Mouse (Mus musculus): ENCODE data around the gene Maml2.

Gene Maml2

DNA sequence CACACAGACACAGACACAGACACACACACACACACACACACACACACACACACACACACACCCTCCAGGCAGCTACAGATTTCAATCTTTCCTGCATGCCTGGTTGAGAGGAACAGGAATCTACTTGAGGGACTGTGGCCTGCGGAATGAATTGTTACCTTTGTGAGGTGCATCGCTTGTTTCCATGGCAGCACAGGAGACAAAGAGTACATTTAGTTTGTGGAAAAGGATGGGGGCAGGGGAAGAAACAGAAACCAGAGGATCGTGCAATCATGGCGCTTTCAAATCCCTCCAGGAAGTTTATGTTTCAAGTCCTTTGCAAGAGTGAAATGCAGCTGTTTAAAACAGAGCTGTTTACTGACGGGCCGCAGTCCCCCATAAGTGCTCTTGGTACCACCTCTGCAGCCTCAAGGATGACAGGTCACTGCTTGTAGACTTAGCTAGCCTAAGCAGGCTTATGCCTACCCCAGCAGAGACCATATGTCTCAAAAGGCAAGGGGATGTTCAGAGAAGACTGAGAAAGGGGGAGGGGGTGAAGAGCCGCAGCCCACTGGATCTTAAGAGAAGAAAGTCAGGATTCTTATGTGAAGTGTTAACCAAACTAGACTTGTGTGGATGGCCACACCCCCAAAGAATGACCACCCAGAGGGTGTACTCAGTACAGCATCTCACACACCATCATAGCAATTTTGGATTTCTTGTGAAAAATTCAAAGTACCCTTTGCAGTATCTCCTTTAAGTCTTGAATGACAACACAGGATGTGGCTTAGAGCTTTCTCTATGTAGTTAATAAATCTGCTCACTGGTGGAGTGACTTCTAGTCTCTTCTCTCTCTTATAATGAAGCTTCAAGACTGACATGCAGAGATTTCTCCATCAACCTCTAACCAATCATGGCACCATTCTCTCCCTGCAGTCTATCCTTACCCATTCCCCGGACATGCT lies 315.8 kb downstream of the Maml2 start:
- no peak for DNase-seq (ENCODE audit: low spot score)

DNA sequence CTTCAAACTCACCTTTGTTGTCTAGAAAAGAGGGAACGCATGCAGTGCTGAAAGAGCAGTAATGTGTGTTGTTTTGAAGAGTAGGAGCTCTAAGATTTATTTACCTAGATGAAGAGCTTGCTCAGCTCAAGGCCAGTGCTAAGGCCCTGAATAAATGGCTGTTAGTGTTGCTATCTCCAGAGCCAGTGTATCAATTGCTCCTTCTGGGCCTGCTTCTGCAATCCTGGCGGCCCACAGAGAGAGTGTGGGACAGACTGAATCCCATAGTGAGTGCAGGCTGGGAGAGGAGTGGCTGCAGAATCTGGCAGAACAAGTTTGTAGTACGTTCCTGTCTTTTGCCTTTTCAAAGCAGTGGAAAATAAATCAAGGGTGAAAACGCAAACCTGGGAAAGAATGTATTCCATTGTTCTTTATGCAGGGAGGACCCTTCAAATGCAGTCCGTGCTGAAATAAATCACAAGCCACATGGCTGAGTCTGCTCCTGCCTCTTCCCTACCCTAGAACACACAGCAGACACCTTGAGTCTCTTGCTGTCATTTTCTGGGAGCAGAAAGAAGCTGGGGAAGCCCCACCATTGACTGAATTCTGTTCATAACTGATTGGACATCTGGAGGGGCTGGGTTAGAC lies 318.7 kb downstream of the Maml2 start:
- DNase-seq (ENCODE audit: low spot score) = peak; percentile 30

DNA sequence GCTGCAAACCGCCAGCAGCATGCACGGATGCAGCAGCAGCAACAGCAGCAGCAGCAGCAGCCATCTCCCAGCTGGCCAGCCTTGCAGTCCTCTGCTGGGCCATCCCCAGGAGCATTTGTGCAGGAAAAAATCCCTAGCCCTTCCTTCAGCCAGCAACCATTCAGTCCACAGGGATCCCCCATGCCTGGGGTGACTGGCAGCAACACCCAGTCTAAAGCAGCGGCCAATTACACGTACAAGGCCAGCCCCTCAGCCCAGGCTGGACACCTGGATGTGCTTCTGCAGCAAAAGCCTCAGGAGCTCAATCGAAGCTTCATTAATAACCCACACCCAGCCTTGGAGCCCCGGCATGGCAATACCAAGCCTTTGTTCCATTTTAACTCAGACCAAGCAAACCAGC lies 323.0 kb downstream of the Maml2 start:
- no peak for DNase-seq (ENCODE audit: low spot score)

DNA sequence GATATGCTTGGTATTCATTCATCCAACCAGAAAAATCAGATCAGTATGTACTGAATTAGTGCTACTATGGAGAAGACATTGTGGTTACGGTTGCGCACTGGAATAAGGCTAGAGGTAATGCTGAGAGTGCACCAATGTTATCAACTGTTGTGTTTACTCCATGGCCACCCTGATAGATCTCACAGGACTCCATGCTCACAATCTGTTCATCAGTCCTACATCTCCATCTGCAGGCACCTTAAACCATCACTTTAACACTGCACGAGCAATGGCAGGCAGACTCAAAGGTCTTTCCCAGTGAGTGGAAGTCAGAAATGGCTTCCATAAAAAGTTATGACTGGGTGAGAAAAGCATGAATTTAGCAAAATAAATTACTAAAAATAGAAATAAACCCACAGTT lies 324.2 kb downstream of the Maml2 start:
- DNase-seq (ENCODE audit: low spot score) = no peak

DNA sequence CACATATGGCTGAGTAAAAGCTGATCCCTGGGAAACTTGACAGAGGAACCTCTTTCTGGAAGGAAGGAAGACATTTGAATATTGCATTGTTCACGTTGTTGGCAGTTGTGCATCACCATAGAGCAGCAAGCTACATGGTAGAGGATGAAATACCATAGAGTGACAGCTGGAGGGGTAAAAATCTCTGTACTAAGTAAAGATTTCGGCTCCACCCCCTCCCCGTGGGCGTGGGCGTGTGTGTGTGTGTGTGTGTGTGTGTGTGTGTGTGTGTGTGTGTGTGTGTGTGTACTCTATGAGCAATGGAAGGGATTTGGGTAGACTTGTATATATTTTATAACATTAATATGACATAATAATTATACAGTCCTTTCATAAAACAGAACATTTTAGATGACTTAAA lies 324.7 kb downstream of the Maml2 start:
- no peak for DNase-seq (ENCODE audit: low spot score)

DNA sequence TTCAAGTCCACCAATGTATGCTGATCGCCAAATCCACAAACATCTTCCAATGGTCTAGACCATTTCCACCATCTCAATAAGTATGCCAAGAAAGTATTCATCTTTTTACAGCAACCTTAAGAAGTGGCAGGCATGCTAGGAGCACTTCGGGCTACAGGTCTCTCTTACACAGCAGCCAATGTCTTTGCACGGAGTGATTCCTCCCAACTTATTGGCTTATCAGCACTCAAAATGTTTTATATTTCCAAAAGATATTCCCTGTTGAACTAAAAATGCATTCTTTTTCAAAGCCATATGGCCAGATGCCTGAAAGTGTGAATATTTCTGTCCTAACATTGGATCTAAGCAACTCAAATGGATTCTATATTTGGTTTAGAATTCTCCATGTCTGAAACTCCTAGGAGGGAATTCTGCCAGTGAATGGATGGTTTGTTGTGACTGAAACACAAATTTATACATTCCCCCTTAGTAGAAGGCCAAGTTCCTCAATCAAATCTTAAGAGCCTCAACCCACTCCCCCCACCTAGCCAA lies 326.2 kb downstream of the Maml2 start:
- no peak for DNase-seq (ENCODE audit: low spot score)

DNA sequence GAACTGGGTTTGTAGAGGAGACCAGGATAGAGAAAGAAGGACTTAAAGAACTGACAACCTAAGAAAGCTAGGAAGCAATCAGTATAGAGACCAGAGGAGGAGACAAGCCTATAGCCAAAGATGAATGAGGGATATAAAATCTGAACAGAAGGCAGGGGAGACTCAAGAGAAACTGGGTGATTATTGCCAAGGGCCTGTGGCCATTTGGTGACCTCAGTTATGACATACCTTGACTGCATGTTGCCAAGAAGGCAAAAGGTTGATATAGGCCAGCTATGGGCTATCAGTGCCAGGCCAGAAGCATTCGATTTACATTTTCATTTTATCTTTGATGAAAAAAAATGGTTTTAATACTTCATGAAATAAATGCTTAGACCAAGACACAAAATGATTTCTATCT lies 327.0 kb downstream of the Maml2 start:
- DNase-seq (ENCODE audit: low spot score) = no peak

DNA sequence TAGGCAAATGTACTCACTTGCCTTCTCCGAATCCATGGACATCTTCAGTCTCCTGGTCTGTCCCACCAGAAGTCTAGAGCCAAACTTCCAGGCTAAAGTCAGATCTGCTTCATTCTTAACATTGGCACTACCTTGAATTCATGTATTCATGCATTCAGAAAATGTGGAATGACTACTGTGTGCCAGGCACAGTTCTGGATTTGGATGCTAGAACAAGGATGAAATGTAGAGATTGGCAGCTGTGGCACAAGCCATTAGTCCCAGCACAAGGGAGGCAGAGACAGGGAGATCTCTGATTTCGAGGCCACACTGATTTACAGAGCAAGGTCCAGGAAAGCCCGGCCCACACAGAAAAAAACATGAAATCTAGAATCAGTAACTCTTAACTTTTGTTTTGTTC lies 327.5 kb downstream of the Maml2 start:
- no peak for DNase-seq (ENCODE audit: low spot score)

DNA sequence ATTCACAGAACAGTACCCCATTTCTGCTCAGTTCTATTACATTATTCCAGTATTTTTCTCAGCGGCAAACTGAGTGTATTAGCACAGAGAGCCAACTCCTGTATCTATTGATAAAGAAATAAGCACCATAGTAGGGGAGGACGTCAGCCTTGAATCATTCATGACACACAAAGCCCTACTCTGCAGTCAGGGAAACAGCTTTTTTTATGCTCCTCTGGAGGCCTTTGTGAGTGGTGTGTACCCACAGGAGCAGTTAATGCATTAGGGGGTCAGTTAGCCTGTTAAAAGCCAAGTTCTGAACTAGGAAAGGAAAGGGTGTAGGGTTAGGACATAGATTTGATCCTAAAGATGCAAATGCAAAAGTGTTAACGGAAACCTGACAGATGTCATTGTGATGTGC lies 328.7 kb downstream of the Maml2 start:
- no peak for DNase-seq (ENCODE audit: low spot score)

DNA sequence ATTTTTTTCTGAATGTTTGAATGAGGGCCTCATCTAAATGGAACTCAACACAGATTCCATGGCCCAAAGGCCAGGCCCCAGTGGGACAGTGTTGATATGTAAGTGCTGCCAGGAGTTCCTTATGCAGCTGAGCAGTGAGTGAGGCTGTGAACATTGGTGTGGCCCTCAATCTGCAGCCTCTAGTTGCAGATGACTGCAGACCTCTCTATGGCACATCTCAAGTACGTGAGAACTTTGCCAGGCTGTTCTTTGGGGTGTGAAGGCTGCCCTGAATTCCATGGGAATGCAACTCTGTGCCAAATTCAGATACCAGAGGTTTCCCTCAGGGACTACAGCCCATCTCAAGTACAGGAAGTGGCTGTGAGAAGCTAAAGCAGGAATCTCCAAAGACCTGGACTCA lies 335.6 kb downstream of the Maml2 start:
- DNase-seq (ENCODE audit: low spot score) = no peak

DNA sequence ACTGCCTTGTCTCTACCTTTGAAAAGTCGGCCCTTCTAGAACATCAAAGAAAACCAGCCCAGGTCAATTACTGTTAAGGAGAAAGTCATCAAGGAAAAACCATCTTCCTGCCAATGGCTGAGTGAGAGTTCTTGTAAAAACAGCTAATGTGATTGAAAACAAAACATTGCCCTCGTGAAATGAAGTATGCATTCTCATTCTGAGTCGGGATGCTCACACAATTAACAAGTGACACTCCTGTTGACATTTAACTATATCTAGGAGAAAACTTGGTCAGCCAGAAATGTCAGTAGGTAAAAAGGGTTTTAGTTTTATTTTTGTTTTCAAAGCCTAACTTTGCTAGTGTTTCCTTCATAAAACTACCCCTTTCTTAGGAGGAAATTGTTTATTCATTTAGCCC lies 341.9 kb downstream of the Maml2 start:
- no peak for DNase-seq (ENCODE audit: low spot score)

DNA sequence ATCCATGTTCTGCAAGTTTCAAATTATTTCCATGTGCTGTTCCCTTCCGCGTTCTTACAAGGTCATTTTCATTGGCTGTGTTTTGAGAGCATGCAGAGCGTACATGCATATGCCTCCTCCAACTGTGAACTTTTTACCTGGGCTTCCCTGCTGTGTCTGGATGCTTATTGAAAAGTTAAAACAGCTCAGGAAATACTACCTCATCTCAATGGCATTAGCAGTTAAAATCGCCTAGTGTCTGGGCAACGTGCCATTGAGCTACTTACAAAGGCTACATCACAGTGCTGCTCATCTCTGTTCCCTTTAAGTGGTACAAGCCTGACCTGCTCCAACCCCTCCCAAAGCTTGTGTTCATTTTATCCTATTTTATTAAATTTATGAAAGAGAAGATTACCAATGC lies 347.4 kb downstream of the Maml2 start:
- peak; percentile 29 for DNase-seq (ENCODE audit: low spot score)

DNA sequence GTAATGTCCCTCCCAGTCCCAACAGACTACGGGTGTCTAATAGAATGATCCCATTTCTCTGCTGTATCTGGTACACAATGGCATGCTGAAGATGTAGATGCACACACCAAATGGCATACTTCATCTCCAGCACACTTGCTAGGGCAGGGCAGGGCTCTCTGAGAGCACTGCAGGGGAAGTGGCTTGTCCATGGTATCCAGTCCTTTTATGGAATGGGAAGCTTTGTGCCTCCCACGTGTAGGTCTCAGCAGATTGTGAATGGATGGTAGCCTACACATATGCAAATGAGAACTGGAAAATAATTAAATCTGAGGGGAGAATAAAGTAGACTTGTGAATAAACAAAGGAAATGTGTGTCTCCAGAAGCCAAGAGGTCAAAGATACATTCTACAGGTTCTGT lies 353.3 kb downstream of the Maml2 start:
- DNase-seq (ENCODE audit: low spot score) = no peak

DNA sequence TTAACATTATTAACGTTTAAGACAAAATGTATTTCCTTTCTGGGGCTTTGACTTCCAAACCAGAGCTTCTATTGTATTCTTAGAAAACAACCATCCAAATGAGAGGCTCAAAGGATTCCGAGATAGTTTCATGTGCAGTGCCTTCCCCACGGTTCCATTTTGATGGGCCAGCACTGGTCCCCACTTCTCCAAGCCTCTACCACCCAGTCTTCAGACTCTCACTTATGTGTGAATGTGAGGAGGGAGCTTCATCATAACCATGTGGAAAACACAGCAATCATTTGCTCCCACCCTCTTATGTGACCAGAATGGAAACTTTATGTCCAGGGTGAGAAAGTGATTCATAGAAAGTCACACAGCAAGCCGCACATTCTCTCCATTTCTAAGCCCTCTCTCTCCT lies 354.1 kb downstream of the Maml2 start:
- no peak for DNase-seq (ENCODE audit: low spot score)

DNA sequence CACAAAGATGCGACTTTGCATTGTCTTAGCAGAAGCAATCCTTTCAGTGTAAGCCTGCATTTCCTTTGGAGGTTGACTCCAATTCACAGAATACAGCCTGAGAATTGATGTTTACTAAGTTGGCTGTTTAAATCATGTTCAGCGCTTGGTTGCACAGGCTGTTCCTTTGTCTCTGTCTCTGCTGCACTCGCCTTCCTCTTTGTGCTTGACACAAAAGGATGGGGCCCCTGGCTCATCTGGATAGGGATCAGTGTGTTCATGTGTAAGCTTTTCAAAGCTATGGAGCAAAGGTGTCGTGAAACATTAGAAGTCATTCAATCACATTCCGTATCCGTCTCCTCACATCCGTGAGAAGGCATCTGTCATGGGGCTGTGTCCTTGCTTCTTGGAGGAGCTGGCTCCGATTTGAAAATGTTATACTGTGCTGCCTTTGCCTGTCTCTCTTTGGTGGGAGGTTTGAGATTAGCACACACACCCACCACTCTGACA lies 354.7 kb downstream of the Maml2 start:
- DNase-seq (ENCODE audit: low spot score) = no peak

DNA sequence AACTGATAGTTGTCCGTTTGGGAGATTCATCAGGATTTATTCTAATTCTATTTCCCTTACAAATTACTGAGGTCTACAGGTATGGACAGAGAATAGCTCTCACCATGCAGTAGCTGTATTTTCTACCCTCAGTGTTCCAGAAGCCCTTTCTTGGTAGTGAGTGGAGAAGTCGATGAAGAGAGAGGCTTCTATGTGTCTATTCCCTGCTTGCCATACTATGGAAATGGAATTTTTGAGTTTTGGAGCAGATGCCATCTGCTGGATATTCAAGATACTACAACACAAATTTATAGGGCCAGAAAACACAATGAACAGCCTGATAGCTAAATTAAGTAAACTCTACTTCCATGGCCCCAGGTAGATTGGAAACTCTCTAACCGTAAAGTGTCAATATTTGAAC lies 355.2 kb downstream of the Maml2 start:
- no peak for DNase-seq (ENCODE audit: low spot score)

DNA sequence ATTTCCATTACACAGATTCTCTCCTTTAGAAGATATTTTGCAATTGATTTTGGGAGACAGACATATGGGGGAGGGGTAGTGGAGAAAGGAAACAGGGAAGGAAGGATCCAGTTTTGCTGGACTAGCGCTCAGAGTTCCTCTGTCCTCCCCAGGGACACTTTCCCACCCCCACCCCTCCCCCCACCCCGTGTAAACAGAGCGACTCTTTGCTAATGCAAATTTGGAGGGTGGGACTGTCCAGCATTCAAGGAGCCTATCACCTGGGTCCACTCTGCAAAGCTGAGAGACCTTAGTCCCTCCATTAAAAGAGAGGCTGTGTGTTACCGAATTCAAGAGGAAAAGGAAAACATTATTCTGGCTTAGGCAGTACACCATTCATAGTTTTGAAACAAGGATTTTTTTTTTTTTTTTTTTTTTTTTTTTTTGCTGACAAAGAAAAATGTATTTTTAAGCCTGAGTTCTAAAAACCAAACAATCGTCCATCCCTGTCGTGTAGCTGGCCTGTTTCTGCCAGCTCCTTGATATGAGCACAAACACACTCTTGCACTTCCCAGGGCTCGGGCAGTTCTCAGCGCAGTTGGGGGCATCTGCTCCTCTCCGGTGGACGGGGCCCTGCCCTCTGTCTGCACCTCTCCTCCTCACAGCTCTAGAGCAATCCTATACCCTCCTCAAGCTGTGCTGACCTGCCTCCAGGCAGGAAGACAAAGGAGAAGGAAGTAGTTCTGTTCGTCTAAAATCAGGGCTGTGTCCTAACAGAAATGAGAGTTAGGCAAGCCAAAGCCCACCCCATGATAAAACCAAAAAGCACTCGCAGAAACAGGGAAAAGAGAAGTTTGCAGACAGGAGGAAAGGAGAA lies 364.2 kb downstream of the Maml2 start:
- DNase-seq (ENCODE audit: low spot score) = no peak

DNA sequence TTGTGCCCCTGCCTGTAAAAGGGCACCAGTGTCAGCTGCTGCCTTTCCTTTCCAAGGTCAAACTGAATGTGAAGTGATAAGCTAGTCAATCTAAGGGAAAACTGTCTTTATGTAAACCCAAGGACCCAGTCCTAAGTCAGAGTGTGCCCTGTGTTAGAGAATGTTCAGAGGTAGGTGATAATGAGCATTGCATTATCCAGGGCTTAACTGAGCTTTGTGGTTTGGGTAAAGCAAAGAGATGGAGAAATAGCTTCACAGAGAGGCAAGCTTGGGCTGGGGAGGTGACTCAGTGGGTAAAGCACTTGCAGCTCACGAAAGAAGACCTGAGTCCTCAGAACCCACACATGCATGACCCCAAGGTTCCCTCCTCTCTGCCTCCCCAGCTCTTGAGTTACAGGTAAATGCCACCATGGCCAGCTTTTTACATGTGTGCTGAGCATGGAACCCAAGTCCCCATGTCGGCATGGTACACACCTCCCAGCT lies 367.8 kb downstream of the Maml2 start:
- DNase-seq (ENCODE audit: low spot score) = no peak

DNA sequence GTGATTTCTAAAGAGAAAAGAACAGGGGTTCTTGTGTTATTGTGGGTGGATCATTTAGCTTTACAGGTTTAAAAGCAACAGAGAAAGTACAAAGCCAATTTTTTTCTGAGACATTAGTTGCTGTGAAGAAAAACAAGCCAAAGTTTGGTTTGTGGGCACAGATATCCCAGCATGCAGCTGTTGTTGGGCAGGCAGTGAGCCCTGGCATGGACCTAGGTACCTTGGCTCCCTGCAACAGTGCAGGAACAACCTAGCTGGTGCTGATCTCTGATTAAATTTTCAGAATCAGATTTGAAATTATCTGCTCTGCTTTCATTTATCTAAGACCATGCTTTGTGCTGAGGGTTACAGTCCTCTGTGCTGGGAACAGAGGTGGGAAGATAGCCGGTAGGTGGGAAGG lies 370.2 kb downstream of the Maml2 start:
- no peak for DNase-seq (ENCODE audit: low spot score)

DNA sequence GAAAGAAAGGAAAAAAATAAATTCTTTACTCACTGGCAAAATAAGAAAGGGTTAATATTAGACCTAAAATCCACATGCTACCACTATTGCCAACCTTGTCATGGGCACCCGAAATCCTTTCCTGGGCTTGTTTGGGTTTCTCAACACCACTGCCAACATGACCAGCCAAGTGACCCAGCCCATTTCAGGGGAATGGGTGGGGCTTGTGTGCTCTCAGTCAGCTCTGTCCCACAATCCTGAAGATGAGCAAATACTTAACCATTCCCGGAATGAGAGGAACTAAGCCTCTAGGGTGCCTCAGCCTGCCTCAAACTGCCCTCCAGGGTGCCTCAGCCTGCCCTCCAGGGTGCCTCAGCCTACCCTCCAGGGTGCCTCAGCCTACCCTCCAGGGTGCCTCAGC lies 371.0 kb downstream of the Maml2 start:
- peak; percentile 25 for DNase-seq (ENCODE audit: low spot score)

DNA sequence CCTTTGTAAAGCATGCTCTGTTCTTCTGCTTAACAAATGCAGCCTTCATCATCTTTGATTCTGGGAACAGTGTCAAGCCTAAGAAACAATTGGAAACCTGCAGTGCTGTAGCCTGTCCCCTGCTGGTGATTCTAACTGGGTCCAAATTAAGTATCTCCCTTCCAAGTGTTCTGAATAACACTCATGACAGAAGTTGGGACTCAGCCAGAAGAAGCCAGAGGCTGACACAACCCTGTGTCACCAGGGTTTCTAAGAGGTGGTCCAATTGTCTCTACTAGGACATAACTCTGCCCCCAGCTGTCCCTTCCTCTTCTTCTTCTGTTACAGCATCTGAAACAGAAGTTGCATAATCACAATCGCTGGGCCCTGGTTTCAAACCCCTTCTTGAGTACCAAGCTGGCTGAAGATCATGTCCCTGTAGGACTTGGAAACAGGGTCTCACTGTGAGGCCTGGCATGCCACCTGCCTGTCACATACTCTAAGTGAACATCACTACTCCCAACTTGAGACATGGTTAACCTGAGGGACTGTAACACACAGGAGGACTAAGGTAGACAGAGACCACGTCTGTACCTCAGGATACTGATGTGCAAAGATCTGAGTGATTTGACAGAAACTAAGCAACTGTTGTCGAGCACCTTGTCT lies 373.5 kb downstream of the Maml2 start:
- DNase-seq (ENCODE audit: low spot score) = no peak

DNA sequence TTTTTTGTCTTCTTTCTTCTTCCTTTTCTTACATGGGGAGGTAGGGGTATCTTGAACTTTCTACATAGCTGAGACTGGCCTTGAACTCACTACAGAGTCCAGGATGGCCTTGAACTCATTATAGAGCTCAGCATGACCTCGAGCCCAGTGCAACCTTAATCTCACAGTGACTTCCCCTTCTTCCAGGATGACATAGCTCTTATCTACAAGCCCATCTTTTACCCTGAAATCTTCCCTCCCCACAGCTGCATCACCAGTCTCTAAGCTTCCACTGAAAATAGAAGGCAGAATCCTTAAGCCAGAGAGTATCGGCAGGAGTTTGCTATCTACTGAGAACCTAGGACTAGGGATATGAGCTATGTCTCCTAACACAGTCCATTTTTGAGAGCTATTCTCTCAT lies 375.5 kb downstream of the Maml2 start:
- DNase-seq (ENCODE audit: low spot score) = no peak
